Mouse (Mus musculus): ENCODE data around the gene Grb7.

Gene Grb7

DNA sequence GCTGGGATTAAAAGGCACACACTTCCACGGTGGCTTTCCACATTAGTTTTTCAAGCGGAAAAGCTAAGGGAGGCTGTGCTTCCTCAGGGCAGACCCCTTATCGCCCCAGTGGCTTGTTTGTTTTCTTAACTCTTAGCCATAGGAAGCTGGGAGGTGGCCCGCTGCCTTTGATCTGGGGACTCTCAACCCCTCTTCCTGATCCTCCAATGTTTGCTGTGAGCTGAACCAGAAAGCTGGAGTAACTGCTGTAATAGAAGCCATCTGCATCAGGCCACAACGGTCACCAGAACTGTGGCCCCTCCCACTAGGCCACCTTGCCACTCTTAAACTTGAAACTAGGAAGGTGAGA is at the start of gene Grb7:
Gene Grb7, plus strand, starts transcription at position 182 of the 349 bp plus-strand sequence.
- DNase-seq (ENCODE audit: low read depth): no peak

DNA sequence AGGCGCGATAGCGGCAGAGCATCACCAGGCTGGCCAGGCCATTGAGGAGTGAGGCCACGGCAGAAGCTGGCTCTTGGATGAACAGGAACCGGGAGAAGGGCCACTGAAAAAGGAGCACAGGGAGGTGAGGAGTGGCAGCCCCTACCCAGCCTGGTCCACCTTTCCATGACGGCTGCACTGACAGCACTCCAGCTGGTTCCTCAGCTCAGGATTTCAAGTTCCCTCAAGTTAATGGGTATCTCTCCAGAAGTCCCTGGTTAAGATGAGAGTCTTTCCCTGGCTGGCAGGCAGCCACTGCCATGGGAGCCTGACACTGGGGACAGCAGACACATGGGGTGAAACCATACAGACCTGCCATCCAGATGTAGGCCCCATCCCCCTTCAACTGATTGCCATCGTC is 48.2 kb upstream of the Grb7 start:
- no peak for DNase-seq (ENCODE audit: low read depth)

DNA sequence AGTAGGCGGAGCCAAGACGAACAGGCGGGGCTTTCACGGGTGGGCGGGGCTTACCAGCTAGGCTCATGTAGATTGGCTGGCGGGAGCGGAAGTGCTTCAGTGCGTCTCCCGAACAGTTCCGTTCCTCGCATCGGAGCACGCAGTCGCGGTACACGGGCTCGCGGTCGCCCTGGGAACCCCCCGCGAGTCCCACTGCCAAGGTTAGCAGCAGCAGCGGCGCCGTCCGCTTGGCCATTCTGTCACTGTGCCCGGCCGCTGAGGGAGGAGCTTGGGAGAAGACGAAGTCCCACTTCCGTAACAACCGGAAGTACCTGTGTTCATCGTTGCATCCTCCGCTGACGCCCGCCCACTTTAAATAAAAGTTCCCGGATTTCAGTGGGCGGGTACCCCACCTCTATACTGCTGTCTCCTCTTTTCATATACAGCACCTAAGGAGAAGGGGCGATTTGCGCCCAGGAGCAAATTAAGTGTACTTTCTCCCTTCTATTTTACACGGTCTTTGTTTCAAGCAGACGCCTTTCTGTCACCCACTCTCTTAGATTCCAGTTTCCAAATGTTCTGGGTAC is 46.0 kb upstream of the Grb7 start, which contains the start of gene Pgap3:
Gene Pgap3, minus strand, starts transcription at position 330 of the 566 bp plus-strand sequence.
- DNase-seq (ENCODE audit: low read depth): peak; percentile 95

DNA sequence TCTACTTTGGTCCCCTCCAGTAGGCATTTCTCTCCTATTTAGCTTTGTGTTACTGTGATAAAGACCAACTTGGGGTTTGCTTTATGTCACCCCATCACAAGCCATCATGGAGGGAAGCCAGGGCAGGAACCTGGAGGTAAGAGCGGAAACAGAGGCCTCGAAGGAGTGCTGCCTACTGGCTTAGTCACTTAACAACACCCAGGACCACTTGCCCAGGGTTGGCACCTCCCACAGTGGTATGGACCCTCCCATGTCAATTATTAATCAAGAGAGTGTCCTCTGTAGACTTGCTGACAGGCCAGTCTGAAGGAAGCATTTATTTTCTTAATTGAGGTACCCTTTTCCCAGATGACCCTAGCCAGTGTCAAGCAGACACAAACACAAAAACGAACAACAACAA is 45.4 kb upstream of the Grb7 start:
- DNase-seq (ENCODE audit: low read depth): no peak

DNA sequence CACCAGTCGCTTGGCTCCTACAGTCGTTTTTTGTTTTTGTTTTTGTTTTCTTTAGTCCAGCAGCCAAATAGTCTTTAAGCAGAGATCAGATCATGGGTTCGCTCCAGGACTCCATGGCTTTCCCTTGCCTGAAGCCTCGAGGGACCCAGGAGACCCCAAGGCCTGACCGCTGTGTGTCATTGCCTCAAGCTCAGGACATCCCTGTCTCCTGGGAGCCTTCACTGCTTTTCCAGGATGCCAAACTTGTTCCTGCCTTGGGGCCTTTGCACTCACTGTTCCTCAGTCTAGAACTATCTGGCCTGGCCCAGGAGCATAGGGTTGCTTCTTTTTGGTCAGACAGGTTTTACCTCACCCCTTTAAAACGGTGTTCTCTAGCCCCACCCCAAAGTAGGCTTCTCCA is 39.6 kb upstream of the Grb7 start:
- no peak for DNase-seq (ENCODE audit: low read depth)

DNA sequence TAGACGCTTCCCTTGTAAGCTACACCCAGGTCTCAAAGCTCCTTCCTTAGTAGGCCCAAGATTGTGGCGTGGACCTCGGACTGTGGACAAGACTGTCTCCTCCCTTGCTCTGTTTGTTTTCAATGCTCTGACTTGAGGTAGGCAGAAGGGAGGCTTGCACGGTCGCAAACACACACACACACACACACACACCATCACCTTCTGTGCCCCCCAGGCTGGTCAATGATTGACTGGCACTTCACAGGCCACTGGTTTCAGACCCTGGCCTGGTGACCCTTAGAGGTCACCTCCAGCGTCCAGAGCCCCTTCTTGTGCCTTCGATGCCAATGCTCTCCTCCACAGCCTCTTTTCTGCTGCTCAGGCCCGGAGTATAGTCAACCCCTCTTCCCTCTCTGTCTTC is 37.3 kb upstream of the Grb7 start:
- no peak for DNase-seq (ENCODE audit: low read depth)

DNA sequence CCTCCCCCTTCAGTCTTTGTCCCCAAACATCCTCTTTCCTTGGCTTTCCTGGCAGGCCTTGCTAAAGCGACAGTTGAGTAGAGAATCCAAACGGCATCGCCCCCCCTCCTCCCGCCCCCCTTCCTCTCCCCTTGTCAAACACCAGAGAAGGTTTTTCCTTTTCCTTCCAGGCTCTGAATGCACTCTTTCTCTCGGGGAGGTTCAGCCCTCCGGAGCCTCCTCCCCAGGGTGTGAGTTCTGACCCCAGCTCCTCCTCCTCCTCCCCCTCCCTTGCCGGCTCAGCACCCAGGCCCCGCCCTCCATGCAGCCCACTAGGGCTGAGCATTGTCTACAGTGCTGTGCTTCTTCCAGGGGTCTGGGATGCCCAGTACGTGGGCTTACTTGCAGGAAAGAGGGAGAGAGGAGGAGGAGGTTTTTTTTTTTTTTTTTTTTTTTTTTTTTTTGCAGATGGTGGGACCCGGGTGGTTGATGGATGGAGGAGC is 36.8 kb upstream of the Grb7 start:
- DNase-seq (ENCODE audit: low read depth): no peak

DNA sequence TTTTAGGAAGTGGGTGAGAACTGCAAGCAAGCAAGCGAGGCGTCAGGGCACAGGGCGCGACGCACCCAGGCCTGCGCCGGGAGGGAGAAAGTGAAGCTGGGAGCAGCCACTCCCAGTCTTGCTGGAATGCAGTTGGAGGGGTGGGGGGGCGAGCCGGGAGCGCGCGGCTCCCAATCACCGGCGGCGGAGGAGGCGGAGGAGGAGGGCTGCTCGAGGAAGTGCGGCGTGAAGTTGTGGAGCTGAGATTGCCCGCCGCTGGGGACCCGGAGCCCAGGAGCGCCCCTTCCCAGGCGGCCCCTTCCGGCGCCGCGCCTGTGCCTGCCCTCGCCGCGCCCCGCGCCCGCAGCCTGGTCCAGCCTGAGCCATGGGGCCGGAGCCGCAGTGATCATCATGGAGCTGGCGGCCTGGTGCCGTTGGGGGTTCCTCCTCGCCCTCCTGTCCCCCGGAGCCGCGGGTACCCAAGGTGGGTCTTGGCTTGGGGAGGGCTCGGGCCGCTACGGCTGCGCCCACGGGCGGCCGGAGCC is 33.9 kb upstream of the Grb7 start, which contains the start of gene Erbb2:
Gene Erbb2, plus strand, starts transcription at position 198 of the 524 bp plus-strand sequence.
- peak; percentile 24 for DNase-seq (ENCODE audit: low read depth)

DNA sequence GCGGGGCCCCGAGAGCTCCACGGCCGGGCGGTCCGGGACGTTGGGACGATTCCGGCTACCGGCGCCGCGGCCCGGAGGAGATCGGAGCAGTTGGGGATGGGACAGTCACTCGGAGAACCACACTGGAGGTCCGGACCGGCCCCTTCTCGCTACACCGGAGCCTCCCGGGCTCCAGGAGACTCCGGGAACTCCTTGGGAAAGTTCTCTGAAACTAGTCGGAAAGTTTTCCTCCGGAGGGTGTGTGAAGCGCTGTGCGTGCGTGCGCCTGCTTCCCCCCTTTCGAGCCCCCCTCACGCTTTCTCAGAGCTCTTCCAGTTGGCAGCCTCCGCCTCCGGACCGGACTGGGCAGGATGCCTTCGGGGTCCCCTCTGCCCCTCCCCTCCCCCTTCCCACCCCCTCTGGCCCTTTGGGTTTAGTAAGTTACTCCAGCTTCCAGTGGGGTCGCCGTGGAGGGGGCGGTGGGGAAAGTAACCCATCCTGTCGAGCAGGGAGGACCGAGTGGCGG is 33.3 kb upstream of the Grb7 start:
- DNase-seq (ENCODE audit: low read depth): no peak

DNA sequence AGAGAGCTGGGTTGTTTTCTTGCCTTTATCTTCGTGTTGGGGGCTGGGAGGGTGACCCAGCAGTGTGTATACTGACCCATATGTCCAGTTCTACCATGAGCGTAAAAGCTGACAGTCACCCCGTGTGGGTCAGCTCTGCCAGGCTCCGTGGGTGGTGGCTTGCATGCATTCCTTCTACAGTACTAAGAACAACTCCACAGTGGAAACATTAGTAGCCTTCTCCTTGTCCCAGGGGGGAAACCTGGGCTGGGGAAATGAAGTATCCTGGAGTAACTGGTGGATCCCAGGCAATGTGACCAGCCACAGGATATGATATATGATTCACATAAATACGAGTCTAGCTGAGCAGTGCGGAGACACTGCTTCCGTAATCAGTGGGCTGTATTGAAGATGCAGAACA is 32.5 kb upstream of the Grb7 start:
- no peak for DNase-seq (ENCODE audit: low read depth)

DNA sequence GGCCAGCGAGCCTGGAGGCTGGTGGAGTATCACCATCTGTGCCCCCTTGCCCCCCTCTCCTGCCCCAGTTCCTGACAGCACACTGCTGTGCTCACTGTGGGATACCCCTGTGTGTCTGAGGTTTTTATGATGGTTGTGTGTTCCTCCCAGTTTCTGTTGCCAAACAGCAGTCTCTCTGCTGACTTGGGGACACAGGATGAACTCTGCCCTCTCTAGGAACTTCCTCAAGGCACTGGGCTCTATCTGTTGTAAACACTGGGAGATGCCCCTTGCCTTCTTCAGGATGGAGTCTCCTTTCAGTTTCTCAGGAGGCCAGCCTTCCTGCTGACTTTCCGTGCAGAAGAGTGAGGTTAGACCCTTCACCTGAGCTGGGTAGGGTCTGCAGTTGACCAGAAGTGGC is 32.0 kb upstream of the Grb7 start:
- no peak for DNase-seq (ENCODE audit: low read depth)

DNA sequence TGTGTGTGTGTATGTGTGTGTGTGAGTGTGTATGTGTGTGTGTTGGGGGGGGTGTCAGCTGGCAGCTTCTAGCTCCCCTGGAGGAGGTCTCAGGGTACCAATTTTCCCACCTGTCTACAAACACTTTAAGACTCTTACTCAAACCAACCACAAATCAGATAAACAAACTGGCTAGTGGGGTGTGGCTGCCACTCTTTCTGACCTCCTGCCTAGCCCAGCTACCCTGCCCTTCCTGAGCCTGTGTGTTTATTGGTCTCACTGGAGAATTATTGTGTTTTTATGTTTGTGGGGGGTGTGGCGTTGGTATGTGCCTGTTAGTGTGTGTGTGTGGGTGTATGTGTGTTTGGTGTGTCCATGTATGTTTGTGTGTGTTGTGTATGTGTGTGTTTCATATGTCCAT is 29.1 kb upstream of the Grb7 start:
- no peak for DNase-seq (ENCODE audit: low read depth)

DNA sequence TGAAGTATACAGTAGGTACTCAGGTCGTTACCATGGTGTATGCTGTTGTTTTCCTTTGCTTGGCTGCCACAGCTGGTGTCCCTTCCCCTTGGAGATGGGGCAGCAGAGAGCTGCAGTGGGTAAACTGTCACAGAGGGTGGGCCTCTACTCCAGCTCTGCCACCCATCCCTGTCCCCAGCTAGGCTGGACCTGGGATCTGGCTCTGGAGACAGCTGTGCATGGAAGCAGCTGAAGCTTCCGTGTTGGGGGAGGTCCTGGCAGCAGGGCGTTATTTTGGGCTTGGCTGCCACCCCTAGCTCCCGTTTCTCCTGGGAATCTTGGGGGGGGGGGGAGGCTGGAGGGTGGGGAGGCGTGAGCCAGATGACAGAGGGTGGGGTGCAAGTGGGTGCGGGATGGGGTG is 27.9 kb upstream of the Grb7 start:
- no peak for DNase-seq (ENCODE audit: low read depth)

DNA sequence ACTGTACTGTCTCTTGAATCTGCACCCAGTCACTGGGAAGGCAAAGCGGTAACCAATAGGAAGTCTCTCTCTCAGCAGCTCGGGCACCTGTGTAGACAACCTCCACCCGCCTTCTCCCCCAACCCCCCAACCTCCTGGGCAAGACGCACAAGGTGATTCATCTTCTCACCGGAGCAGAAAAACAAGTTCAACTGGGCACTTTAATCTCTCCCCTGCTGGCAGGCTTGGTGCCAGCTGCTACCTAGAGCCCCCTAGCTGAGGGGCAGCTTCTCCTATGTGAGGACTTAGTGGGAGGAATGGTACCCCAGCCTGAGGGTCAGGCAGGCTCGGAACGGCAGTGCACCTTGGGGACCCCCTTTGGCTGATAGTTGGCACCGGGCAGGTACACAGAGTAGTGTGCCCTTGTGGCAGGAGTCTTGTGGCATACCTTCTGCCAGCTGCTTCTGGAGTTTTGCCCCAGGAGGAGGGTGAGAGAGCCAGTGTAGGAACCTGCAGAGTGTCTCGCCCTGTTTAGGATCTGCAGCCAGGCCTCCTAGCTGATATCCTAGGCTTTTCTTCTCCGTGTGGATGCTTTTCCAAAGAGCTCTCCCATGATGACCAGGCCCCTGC is 27.2 kb upstream of the Grb7 start:
- DNase-seq (ENCODE audit: low read depth): no peak

DNA sequence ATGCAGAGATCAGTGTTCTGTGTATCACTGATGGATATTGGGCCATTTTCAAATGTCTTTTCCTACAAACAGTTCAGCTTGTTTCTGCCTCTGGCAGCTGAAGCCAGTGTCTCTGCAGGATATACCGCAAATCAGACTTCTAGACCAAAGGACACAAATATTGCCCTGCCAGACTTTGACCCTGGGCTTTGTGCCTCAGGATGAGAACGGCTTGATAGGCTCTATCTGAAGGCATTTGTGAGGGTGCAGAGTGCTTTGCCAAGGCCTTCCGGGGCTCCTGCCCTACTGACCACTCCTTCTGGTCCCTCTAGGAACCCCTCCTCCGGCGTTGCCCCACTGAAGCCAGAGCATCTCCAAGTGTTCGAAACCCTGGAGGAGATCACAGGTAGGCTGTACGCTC is 19.6 kb upstream of the Grb7 start:
- DNase-seq (ENCODE audit: low read depth): no peak

DNA sequence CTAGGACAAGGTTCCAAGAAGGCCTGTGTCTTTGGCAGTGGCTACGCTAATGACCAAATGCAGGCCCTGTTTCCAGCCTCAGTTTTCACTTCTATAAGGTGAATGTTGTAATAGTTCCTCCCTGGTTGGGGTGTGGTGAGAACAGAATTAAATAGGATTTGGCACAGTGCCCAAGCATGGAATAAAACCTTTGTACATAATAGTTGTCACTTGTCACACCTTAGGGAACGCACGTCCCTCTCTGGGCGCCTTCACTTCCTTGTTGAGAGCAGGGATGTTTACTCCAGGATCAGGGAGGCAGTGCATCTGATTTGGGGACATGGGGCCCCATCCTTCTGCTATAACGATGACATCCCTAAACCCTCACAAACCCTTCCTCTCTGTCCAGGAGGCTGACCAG is 17.8 kb upstream of the Grb7 start:
- DNase-seq (ENCODE audit: low read depth): no peak

DNA sequence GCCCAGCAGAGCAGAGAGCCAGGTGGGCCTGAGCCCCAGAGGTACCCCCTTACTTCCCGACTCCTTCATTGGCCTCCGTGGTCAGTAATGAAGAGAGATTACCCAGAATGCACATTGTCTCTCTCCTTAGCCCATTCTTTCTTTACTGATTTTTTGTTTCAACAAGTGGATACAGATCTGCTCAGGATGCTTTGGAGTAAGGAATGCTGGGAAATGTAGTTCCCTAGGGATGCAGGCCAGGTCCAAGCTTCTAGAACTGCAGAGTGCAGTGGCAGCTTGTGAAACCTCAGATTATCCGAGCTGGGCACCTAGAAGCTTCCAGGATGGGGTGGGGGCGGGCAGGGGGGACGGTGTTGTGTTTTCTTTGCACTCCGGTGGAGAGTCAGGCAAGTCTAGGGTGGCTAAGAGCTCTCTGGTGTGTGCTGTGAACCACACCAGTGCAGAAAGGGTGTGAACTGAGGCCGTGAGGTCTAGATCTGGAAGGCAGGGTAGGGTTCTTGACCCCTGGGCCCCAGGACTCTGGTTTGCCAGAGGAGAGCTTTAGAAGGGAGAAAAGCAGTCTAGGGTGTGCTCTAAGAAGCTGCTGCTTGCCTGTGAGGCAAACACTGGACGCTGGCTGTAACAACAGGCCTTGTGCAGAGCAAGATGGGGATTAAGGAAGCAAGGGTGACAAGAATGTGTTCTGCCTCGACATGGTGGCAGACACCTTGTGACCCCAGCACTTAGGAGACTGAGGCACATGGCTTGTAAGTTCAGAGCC is 14.3 kb upstream of the Grb7 start:
- no peak for DNase-seq (ENCODE audit: low read depth)

DNA sequence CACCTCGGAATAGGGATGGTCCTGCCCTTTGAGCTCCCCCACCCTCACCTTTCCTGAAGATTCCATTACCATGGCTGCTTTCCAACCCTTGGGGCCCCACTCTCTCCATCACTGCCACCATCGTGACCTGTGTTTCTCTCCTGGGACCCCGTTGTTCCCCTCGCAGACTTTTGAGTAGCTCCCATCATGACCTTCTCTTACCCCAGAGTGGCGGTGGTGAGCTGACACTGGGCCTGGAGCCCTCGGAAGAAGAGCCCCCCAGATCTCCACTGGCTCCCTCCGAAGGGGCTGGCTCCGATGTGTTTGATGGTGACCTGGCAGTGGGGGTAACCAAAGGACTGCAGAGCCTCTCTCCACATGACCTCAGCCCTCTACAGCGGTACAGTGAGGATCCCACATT is 10.5 kb upstream of the Grb7 start:
- DNase-seq (ENCODE audit: low read depth): no peak

DNA sequence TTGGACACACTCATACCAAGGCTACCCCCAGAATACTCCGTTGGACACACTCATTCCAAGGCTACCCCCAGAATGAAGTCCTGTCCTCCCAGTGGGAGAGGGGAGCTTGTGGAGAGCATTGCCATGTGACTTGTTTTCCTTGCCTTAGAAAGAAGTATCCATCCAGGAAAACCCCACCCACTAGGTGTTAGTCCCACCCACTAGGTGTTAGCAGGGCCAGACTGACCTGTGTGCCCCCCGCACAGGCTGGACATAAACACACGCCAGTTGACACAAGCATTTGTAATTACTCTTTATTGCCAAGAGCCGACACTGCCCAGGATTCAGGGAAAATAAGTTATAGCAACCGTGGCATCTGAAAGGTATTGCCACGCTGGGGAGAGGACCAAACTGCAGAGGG is 8.8 kb upstream of the Grb7 start:
- DNase-seq (ENCODE audit: low read depth): no peak

DNA sequence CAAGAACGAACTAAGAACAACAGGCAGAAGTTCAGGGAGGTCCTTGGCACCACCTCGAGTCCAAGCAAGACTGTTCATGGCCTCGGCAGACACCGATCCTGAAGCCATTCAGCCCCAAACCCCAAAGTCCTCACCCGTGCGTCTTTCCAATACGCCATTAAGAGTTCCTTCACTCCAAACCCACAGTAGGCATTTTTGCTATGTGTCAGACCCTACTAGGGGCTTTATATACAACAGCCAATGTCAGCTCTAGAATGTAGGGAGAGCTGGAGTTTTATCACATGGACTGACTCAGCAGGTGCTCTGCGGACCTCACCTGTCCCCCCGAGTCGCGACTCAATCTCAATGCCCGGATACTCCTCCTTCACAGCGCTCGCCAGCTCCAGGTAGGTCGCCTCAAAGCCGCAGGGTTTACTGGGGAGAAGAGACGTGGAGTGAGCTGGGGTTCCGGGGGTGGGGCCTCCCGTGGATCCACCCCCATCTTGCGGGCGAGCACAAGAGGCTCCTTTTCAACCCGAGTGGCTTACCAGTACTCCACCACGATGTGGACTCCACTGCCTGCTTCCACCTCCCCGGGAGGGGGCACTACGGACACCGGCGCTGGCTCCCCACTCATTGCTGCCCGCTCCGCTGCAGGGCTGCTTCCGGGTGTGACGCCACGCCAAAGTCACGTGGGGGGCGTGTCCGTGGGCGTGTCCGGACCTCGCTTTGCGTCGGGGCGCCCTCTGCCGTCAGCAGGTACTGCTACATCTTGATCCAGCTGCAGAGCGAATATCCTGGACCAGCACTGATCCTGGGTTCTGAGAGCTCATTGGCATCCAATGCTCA is 7.6 kb upstream of the Grb7 start, which contains the start of gene Mien1:
Gene Mien1, minus strand, starts transcription at position 661 of the 828 bp plus-strand sequence.
- peak; percentile 97 for DNase-seq (ENCODE audit: low read depth)

DNA sequence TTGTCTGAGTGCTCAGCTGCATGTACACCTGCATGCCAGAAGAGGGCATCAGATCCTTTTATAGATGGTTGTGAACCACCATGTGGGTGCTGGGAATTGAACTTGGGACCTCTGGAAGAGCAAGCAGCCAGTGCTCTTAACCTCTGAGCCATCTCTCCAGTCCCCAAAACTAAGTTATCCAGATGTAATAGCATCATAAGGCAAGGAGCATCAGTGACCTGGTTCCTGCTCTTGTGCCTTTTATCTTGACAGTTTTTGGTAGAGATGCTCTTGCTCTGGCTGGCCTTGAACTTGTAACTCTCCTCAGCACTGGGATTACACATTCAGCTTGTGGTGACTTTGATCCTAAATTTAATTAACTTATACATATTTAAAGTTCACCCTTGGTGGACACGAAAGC is 2.5 kb upstream of the Grb7 start:
- DNase-seq (ENCODE audit: low read depth): no peak

DNA sequence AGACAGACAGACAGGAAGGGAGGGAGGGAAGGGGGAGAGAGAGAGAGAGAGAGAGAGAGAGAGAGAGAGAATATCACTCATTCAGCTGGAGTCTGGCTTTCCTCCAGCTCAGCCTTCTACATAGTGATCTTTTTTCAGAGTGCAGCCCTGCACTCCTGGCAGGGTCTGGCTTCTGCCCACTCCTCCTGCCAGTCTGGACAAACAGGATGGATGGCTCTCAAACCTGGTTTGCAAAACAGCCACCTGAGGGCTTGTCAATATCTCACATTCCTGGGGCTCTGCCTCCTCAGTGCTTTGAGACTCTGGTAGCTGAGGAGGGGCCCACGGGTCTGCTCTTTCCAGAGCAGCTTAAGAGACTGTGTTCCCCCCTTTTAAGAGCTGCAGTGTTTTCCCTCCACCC is 956 bp upstream of the Grb7 start:
- DNase-seq (ENCODE audit: low read depth): no peak
